Mouse (Mus musculus): ENCODE measurements around the gene Cdk18. TPM values are rescaled to one million over a fixed set of nuclear protein-coding genes. Genes with fewer than 3 reads are reported as not detected.

Gene Cdk18
- polyA plus RNA-seq, 1 experiment from 2014 or later = 4.1 TPM

- 47% methylated on average over 1 of the region's 1 CpGs for WGBS
- no peak for ATAC-seq (replicated peaks; ENCODE audit: low FRiP score)
- H3K9ac ChIP-seq (ENCODE audit: low read depth, low read length) = no peak overlapping the region
Measured at GRCm38 (mm10) chr1:132098076-132098475, 41.4 kb downstream of the Cdk18 start.

GRCm38 (mm10) chr1:132095356-132096004 lies 44.0 kb downstream of the Cdk18 start:
- DNase-seq (ENCODE audit: low spot score) = peak; percentile 53
- H3K27ac ChIP-seq (ENCODE audit: low read depth, low read length) = no peak overlapping the region
- WGBS = 31% methylated on average over 11 of the region's 11 CpGs

More at GRCm38 (mm10) chr1:132098076-132098475, 41.4 kb downstream of the Cdk18 start:
- no peak for DNase-seq (ENCODE audit: low spot score)
- Histone ChIP-seq H3K4me1 (replicated peaks; ENCODE audit: control insufficient read depth, insufficient read depth, low read length) (peaks cover 9% of the 10 kb centered on the region; the same call in 1 of the 2 replicates), H3K9me3 (ENCODE audit: control insufficient read depth, low read length) (no peaks in the 10 kb centered on the region), H3K27me3 (replicated peaks; ENCODE audit: control insufficient read depth, insufficient read depth, low read length) (no peaks in the 10 kb centered on the region), H3K4me3 (ENCODE audit: low read depth, low read length) (no peak overlapping the region), H3K27ac (ENCODE audit: low read depth, low read length) (no peak overlapping the region), H3K36me3 (ENCODE audit: control insufficient read depth, insufficient read depth, low read length) (no peaks in the 10 kb centered on the region), H3K4me2 (no peak overlapping the region)

GRCm38 (mm10) chr1:132093269-132093668 lies 46.2 kb downstream of the Cdk18 start:
- H3K27ac ChIP-seq (ENCODE audit: low read depth, low read length) = no peak overlapping the region

More at GRCm38 (mm10) chr1:132095356-132096004, 44.0 kb downstream of the Cdk18 start:
- peak; percentile 87 for ATAC-seq (replicated peaks; ENCODE audit: low FRiP score)
- Histone ChIP-seq H3K4me3 (ENCODE audit: low read depth, low read length) (no peak overlapping the region), H3K27me3 (replicated peaks; ENCODE audit: control insufficient read depth, insufficient read depth, low read length) (no peaks in the 10 kb centered on the region), H3K9ac (ENCODE audit: low read depth, low read length) (no peak overlapping the region), H3K9me3 (ENCODE audit: control insufficient read depth, low read length) (no peaks in the 10 kb centered on the region), H3K36me3 (ENCODE audit: control insufficient read depth, insufficient read depth, low read length) (no peaks in the 10 kb centered on the region), H3K4me2 (peak overlapping the region; percentile 16; the same call in 1 of the 2 replicates), H3K4me1 (replicated peaks; ENCODE audit: control insufficient read depth, insufficient read depth, low read length) (peaks cover 9% of the 10 kb centered on the region; the same call in 1 of the 2 replicates)

GRCm38 (mm10) chr1:132090266-132090665 lies 49.2 kb downstream of the Cdk18 start:
- Histone ChIP-seq H3K9me3 (ENCODE audit: control insufficient read depth, low read length) (no peaks in the 10 kb centered on the region), H3K9ac (ENCODE audit: low read depth, low read length) (no peak overlapping the region), H3K27ac (ENCODE audit: low read depth, low read length) (no peak overlapping the region), H3K27me3 (replicated peaks; ENCODE audit: control insufficient read depth, insufficient read depth, low read length) (no peaks in the 10 kb centered on the region), H3K36me3 (ENCODE audit: control insufficient read depth, insufficient read depth, low read length) (no peaks in the 10 kb centered on the region), H3K4me1 (replicated peaks; ENCODE audit: control insufficient read depth, insufficient read depth, low read length) (peaks cover 2% of the 10 kb centered on the region; the same call in 1 of the 2 replicates), H3K4me3 (ENCODE audit: low read depth, low read length) (no peak overlapping the region), H3K4me2 (no peak overlapping the region)
- no peak for DNase-seq (ENCODE audit: low spot score)
- 72% methylated on average over 4 of the region's 4 CpGs for WGBS
- ATAC-seq (replicated peaks; ENCODE audit: low FRiP score) = no peak

More at GRCm38 (mm10) chr1:132093269-132093668, 46.2 kb downstream of the Cdk18 start:
- Histone ChIP-seq H3K27me3 (replicated peaks; ENCODE audit: control insufficient read depth, insufficient read depth, low read length) (no peaks in the 10 kb centered on the region), H3K36me3 (ENCODE audit: control insufficient read depth, insufficient read depth, low read length) (no peaks in the 10 kb centered on the region), H3K9me3 (ENCODE audit: control insufficient read depth, low read length) (no peaks in the 10 kb centered on the region), H3K9ac (ENCODE audit: low read depth, low read length) (no peak overlapping the region), H3K4me3 (ENCODE audit: low read depth, low read length) (no peak overlapping the region), H3K4me2 (no peak overlapping the region), H3K4me1 (replicated peaks; ENCODE audit: control insufficient read depth, insufficient read depth, low read length) (peaks cover 6% of the 10 kb centered on the region; the same call in 1 of the 2 replicates)
- WGBS = 93% methylated on average over 4 of the region's 4 CpGs
- DNase-seq (ENCODE audit: low spot score) = no peak
- ATAC-seq (replicated peaks; ENCODE audit: low FRiP score) = no peak

- Histone ChIP-seq H3K9ac (ENCODE audit: low read depth, low read length) (no peak overlapping the region), H3K4me3 (ENCODE audit: low read depth, low read length) (no peak overlapping the region), H3K27me3 (replicated peaks; ENCODE audit: control insufficient read depth, insufficient read depth, low read length) (no peaks in the 10 kb centered on the region), H3K9me3 (ENCODE audit: control insufficient read depth, low read length) (no peaks in the 10 kb centered on the region), H3K4me1 (replicated peaks; ENCODE audit: control insufficient read depth, insufficient read depth, low read length) (no peaks in the 10 kb centered on the region), H3K4me2 (no peak overlapping the region), H3K27ac (ENCODE audit: low read depth, low read length) (no peak overlapping the region), H3K36me3 (ENCODE audit: control insufficient read depth, insufficient read depth, low read length) (no peaks in the 10 kb centered on the region)
- no peak for DNase-seq (ENCODE audit: low spot score)
- WGBS = 78% methylated on average over 6 of the region's 6 CpGs
- no peak for ATAC-seq (replicated peaks; ENCODE audit: low FRiP score)
Measured at GRCm38 (mm10) chr1:132089767-132090166, 49.7 kb downstream of the Cdk18 start.

- H3K27me3 ChIP-seq (replicated peaks; ENCODE audit: control insufficient read depth, insufficient read depth, low read length) = no peaks in the 10 kb centered on the region
- no peaks in the 10 kb centered on the region for H3K36me3 ChIP-seq (ENCODE audit: control insufficient read depth, insufficient read depth, low read length)
- no peak overlapping the region for H3K4me2 ChIP-seq
- WGBS = 76% methylated on average over 5 of the region's 5 CpGs
- no peak for ATAC-seq (replicated peaks; ENCODE audit: low FRiP score)
- H3K27ac ChIP-seq (ENCODE audit: low read depth, low read length) = no peak overlapping the region
- no peaks in the 10 kb centered on the region for H3K4me1 ChIP-seq (replicated peaks; ENCODE audit: control insufficient read depth, insufficient read depth, low read length)
- no peak overlapping the region for H3K9ac ChIP-seq (ENCODE audit: low read depth, low read length)
- no peaks in the 10 kb centered on the region for H3K9me3 ChIP-seq (ENCODE audit: control insufficient read depth, low read length)
- no peak for DNase-seq (ENCODE audit: low spot score)
- no peak overlapping the region for H3K4me3 ChIP-seq (ENCODE audit: low read depth, low read length)
Measured at GRCm38 (mm10) chr1:132088181-132088671, 51.3 kb downstream of the Cdk18 start.

GRCm38 (mm10) chr1:132085181-132086049 lies 54.1 kb downstream of the Cdk18 start:
- Histone ChIP-seq H3K27me3 (replicated peaks; ENCODE audit: control insufficient read depth, insufficient read depth, low read length) (no peaks in the 10 kb centered on the region), H3K4me2 (no peak overlapping the region), H3K4me3 (ENCODE audit: low read depth, low read length) (no peak overlapping the region), H3K27ac (ENCODE audit: low read depth, low read length) (no peak overlapping the region), H3K36me3 (ENCODE audit: control insufficient read depth, insufficient read depth, low read length) (no peaks in the 10 kb centered on the region), H3K9ac (ENCODE audit: low read depth, low read length) (no peak overlapping the region), H3K4me1 (replicated peaks; ENCODE audit: control insufficient read depth, insufficient read depth, low read length) (no peaks in the 10 kb centered on the region), H3K9me3 (ENCODE audit: control insufficient read depth, low read length) (no peaks in the 10 kb centered on the region)
- no peak for DNase-seq (ENCODE audit: low spot score)
- WGBS = 60% methylated on average over 7 of the region's 7 CpGs
- no peak for ATAC-seq (replicated peaks; ENCODE audit: low FRiP score)

- H3K36me3 ChIP-seq (ENCODE audit: control insufficient read depth, insufficient read depth, low read length) = no peaks in the 10 kb centered on the region
- no peak overlapping the region for H3K4me2 ChIP-seq
- H3K27ac ChIP-seq (ENCODE audit: low read depth, low read length) = no peak overlapping the region
- no peak overlapping the region for H3K9ac ChIP-seq (ENCODE audit: low read depth, low read length)
- no peak for ATAC-seq (replicated peaks; ENCODE audit: low FRiP score)
- DNase-seq (ENCODE audit: low spot score) = no peak
- no peaks in the 10 kb centered on the region for H3K9me3 ChIP-seq (ENCODE audit: control insufficient read depth, low read length)
- no peak overlapping the region for H3K4me3 ChIP-seq (ENCODE audit: low read depth, low read length)
- WGBS = 80% methylated on average over 2 of the region's 2 CpGs
- H3K27me3 ChIP-seq (replicated peaks; ENCODE audit: control insufficient read depth, insufficient read depth, low read length) = no peaks in the 10 kb centered on the region
- H3K4me1 ChIP-seq (replicated peaks; ENCODE audit: control insufficient read depth, insufficient read depth, low read length) = no peaks in the 10 kb centered on the region
Measured at GRCm38 (mm10) chr1:132078413-132078812, 61.1 kb downstream of the Cdk18 start.
